Mouse (Mus musculus): ENCODE results near the gene Pfn1. TPM values are rescaled to one million over a fixed set of nuclear protein-coding genes. Genes with fewer than 3 reads are reported as not detected.

The Pfn1 gene
- total RNA-seq, 2 experiments from 2014 or later = 326 to 379 TPM

GRCm38 (mm10) chr11:70679361-70679760, 24.9 kb upstream of the Pfn1 start:
- DNase-seq = no peak
- intact Hi-C loops (cut with DNase I) = no loop called here

GRCm38 (mm10) chr11:70678576-70678975, 24.1 kb upstream of the Pfn1 start:
- no peak for DNase-seq
- intact Hi-C loops (cut with DNase I) = no loop called here

GRCm38 (mm10) chr11:70678092-70678491, 23.6 kb upstream of the Pfn1 start:
- DNase-seq = no peak
- intact Hi-C loops (cut with DNase I) = no loop called here

- intact Hi-C loops (cut with DNase I) = no loop called here
Measured at GRCm38 (mm10) chr11:70674501-70674900, 20.1 kb upstream of the Pfn1 start.

GRCm38 (mm10) chr11:70674014-70674413, 19.6 kb upstream of the Pfn1 start:
- DNase-seq = no peak
- intact Hi-C loops (cut with DNase I) = no loop called here

More at GRCm38 (mm10) chr11:70674501-70674900, 20.1 kb upstream of the Pfn1 start:
- DNase-seq = no peak

GRCm38 (mm10) chr11:70671333-70672047, 17.0 kb upstream of the Pfn1 start:
- DNase-seq = no peak
- intact Hi-C loops (cut with DNase I) = no loop called here

- no peak for DNase-seq
- intact Hi-C loops (cut with DNase I) = no loop called here
Measured at GRCm38 (mm10) chr11:70670483-70670882, 16.0 kb upstream of the Pfn1 start.

- peak; percentile 71 to 80 for DNase-seq
- intact Hi-C loops (cut with DNase I) = no loop called here
Measured at GRCm38 (mm10) chr11:70669582-70670345, 15.3 kb upstream of the Pfn1 start.

GRCm38 (mm10) chr11:70668771-70669505, 14.5 kb upstream of the Pfn1 start, which contains the start of gene Spag7:
Gene Spag7, minus strand, starts transcription at chr11:70669416.
- intact Hi-C loops (cut with DNase I) = no loop called here
- DNase-seq = peak; percentile 93 to 94

- intact Hi-C loops (cut with DNase I) = no loop called here
- peak; percentile 61 to 67 for DNase-seq
Measured at GRCm38 (mm10) chr11:70668335-70668770, 13.9 kb upstream of the Pfn1 start.

- intact Hi-C loops (cut with DNase I) = no loop called here
- DNase-seq = no peak
Measured at GRCm38 (mm10) chr11:70667271-70668150, 13.1 kb upstream of the Pfn1 start.

- no peak for DNase-seq
- intact Hi-C loops (cut with DNase I) = no loop called here
Measured at GRCm38 (mm10) chr11:70666687-70667086, 12.2 kb upstream of the Pfn1 start.

GRCm38 (mm10) chr11:70664741-70665140, 10.3 kb upstream of the Pfn1 start:
- intact Hi-C loops (cut with DNase I) = no loop called here
- no peak for DNase-seq

GRCm38 (mm10) chr11:70663957-70664356, 9.5 kb upstream of the Pfn1 start:
- DNase-seq = peak; percentile 55 to 65
- intact Hi-C loops (cut with DNase I) = no loop called here

- no peak for DNase-seq
- intact Hi-C loops (cut with DNase I) = no loop called here
Measured at GRCm38 (mm10) chr11:70663101-70663500, 8.7 kb upstream of the Pfn1 start.

GRCm38 (mm10) chr11:70660571-70660970, 6.1 kb upstream of the Pfn1 start:
- no peak for DNase-seq
- intact Hi-C loops (cut with DNase I) = no loop called here

GRCm38 (mm10) chr11:70658942-70659341, 4.5 kb upstream of the Pfn1 start:
- intact Hi-C loops (cut with DNase I) = loop anchor here (10.0 kb wide), 1 partner anchor 664 kb away; the partner anchor contains the start of genes Gabarap and Phf23
- DNase-seq = no peak

- DNase-seq = no peak
- intact Hi-C loops (cut with DNase I) = loop anchor here (10.0 kb wide), 1 partner anchor 664 kb away; the partner anchor contains the start of genes Gabarap and Phf23
Measured at GRCm38 (mm10) chr11:70658521-70658920, 4.1 kb upstream of the Pfn1 start.

GRCm38 (mm10) chr11:70657991-70658390, 3.5 kb upstream of the Pfn1 start:
- intact Hi-C loops (cut with DNase I) = loop anchor here (10.0 kb wide), 1 partner anchor 663 kb away; the partner anchor contains the start of genes Gabarap and Phf23

GRCm38 (mm10) chr11:70657573-70657972, 3.1 kb upstream of the Pfn1 start:
- DNase-seq = no peak
- intact Hi-C loops (cut with DNase I) = loop anchor here (10.0 kb wide), 1 partner anchor 663 kb away; the partner anchor contains the start of genes Gabarap and Phf23

More at GRCm38 (mm10) chr11:70657991-70658390, 3.5 kb upstream of the Pfn1 start:
- DNase-seq = no peak
